Mouse (Mus musculus) c-Kit-positive CD71-positive TER-119-negative erythroid progenitor cells, embryonic 14.5 days (primary cell): ENCODE measurements around the gene Krtap1-4.
A peak's percentile ranks its signal among the peaks of the same experiment; 100 is the strongest.
"Not testable (repeated sequence)": the region's sequence is repeated elsewhere in the genome, so short reads cannot be mapped to it uniquely, and the experiment has no call there.

Source experiments
- DNase-seq: peaks from one replicate; pipeline ENCODE4 v3.0.0-alpha.2; 2013; ENCODE audit warnings: low read depth

Krtap1-4 gene

GRCm38 (mm10) chr11:99583245-99583704 lies at the start of gene Krtap1-4:
Gene Krtap1-4 (minus strand): TSS chr11:99583654.
- no peak for DNase-seq

GRCm38 (mm10) chr11:99630890-99631289 lies 47.4 kb upstream of the Krtap1-4 start:
- no peak for DNase-seq

GRCm38 (mm10) chr11:99628138-99628537 lies 44.7 kb upstream of the Krtap1-4 start, which contains the start of gene Krtap4-1:
Gene Krtap4-1 (minus strand): TSS chr11:99628238.
- no peak for DNase-seq

GRCm38 (mm10) chr11:99620335-99620734 lies 36.9 kb upstream of the Krtap1-4 start, which contains the start of gene Gm11562:
Gene Gm11562 (minus strand): TSS chr11:99620435.
- no peak for DNase-seq

- no peak for DNase-seq
Measured at GRCm38 (mm10) chr11:99614796-99615363, 31.4 kb upstream of the Krtap1-4 start, which contains the start of gene Krtap2-4. Gene Krtap2-4 (minus strand): TSS chr11:99614846.

GRCm38 (mm10) chr11:99610089-99610488 lies 26.6 kb upstream of the Krtap1-4 start, which contains the start of gene Gm11937:
Gene Gm11937 (minus strand): TSS chr11:99610189.
- not testable (repeated sequence) for DNase-seq

- DNase-seq, result no peak
Measured at GRCm38 (mm10) chr11:99609126-99609525, 25.7 kb upstream of the Krtap1-4 start.

GRCm38 (mm10) chr11:99603208-99603607 lies 19.8 kb upstream of the Krtap1-4 start, which contains the start of gene Gm11938:
Gene Gm11938 (minus strand): TSS chr11:99603308.
- DNase-seq, result not testable (repeated sequence)

- DNase-seq, result not testable (repeated sequence)
Measured at GRCm38 (mm10) chr11:99597742-99598141, 14.3 kb upstream of the Krtap1-4 start, which contains the start of gene Krtap9-3. Gene Krtap9-3 (minus strand): TSS chr11:99598105.

- DNase-seq, result no peak
Measured at GRCm38 (mm10) chr11:99590981-99591380, 7.5 kb upstream of the Krtap1-4 start, which contains the start of gene Krtap1-3. Gene Krtap1-3 (minus strand): TSS chr11:99591339.

GRCm38 (mm10) chr11:99585096-99585495 lies 1.6 kb upstream of the Krtap1-4 start:
- DNase-seq, result no peak

GRCm38 (mm10) chr11:99581564-99581963 lies 1.9 kb downstream of the Krtap1-4 start:
- DNase-seq, result no peak

- no peak for DNase-seq
Measured at GRCm38 (mm10) chr11:99581051-99581450, 2.4 kb downstream of the Krtap1-4 start.

- no peak for DNase-seq
Measured at GRCm38 (mm10) chr11:99580636-99581035, 2.8 kb downstream of the Krtap1-4 start, which contains the start of gene Krtap1-5. Gene Krtap1-5 (minus strand): TSS chr11:99581016.

- peak; percentile 4 for DNase-seq
Measured at GRCm38 (mm10) chr11:99574106-99574505, 9.3 kb downstream of the Krtap1-4 start.

GRCm38 (mm10) chr11:99573164-99573563 lies 10.3 kb downstream of the Krtap1-4 start:
- no peak for DNase-seq

- no peak for DNase-seq
Measured at GRCm38 (mm10) chr11:99566530-99566929, 16.9 kb downstream of the Krtap1-4 start, which contains the start of gene Krtap3-1. Gene Krtap3-1 (minus strand): TSS chr11:99566630.

GRCm38 (mm10) chr11:99562580-99562979 lies 20.9 kb downstream of the Krtap1-4 start:
- no peak for DNase-seq

- no peak for DNase-seq
Measured at GRCm38 (mm10) chr11:99559366-99559765, 24.1 kb downstream of the Krtap1-4 start, which contains the start of gene Gm11939. Gene Gm11939 (minus strand): TSS chr11:99559466.

GRCm38 (mm10) chr11:99557976-99558745 lies 25.3 kb downstream of the Krtap1-4 start:
- no peak for DNase-seq

GRCm38 (mm10) chr11:99556753-99557152 lies 26.7 kb downstream of the Krtap1-4 start, which contains the start of gene Krtap3-2:
Gene Krtap3-2 (minus strand): TSS chr11:99556853.
- DNase-seq, result no peak

- no peak for DNase-seq
Measured at GRCm38 (mm10) chr11:99556195-99556594, 27.3 kb downstream of the Krtap1-4 start.
